Mouse (Mus musculus) heart, embryonic 13.5 days (tissue): Measurements from ENCODE around the gene Pard3b. TPM values are rescaled to one million over a fixed set of nuclear protein-coding genes. Genes with fewer than 3 reads are reported as not detected.

Experiments used
- ATAC-seq: fragments of 200-750 bp; cut with Nextera tagmentation; 2 replicates; pipeline ENCODE4 v1.8.0; 2017; ENCODE audit warnings: moderate TSS enrichment; ENCODE audit not compliant: insufficient number of reproducible peaks, low FRiP score, low TSS enrichment; ENCODE audit errors: extremely low read depth
- H3K27ac ChIP-seq: fragments of 300-500 bp; sonication (generic); replicated peaks from 2 replicates; pipeline ENCODE4 v1.5.1; 2015; ENCODE audit warnings: moderate library complexity, mild to moderate bottlenecking, inconsistent platforms
- H3K27me3 ChIP-seq: fragments of 300-500 bp; sonication (generic); replicated peaks from 2 replicates; pipeline ENCODE4 v1.6.1; 2015; ENCODE audit warnings: mild to moderate bottlenecking, inconsistent platforms
- H3K36me3 ChIP-seq: fragments of 300-500 bp; sonication (generic); 2 replicates; pipeline ENCODE4 v1.6.1; 2015; ENCODE audit warnings: mild to moderate bottlenecking, inconsistent platforms
- H3K4me1 ChIP-seq: fragments of 300-500 bp; sonication (generic); 2 replicates; pipeline ENCODE4 v1.6.1; 2015; ENCODE audit warnings: inconsistent platforms
- H3K4me2 ChIP-seq: fragments of 300-500 bp; sonication (generic); 2 replicates; pipeline ENCODE4 v1.6.1; 2015; ENCODE audit warnings: inconsistent platforms, mild to moderate bottlenecking, moderate library complexity
- H3K4me3 ChIP-seq: fragments of 300-500 bp; sonication (generic); 2 replicates; pipeline ENCODE4 v1.5.1; 2015; ENCODE audit warnings: moderate library complexity, mild to moderate bottlenecking, inconsistent platforms
- H3K9ac ChIP-seq: fragments of 300-500 bp; sonication (generic); 2 replicates; pipeline ENCODE4 v1.6.1; 2015; ENCODE audit warnings: inconsistent platforms, mild to moderate bottlenecking, moderate library complexity
- H3K9me3 ChIP-seq: fragments of 300-500 bp; sonication (generic); 2 replicates; pipeline ENCODE4 v1.6.1; 2016; ENCODE audit warnings: inconsistent platforms
- WGBS: fragments of 180-500 bp; shearing (Covaris S2); methylation state at CpG from one replicate; pipeline ENCODE4 v1.1.7; 2015; ENCODE audit warnings: mixed read lengths; 5-methylcytosine and 5-hydroxymethylcytosine counted together
- polyA plus RNA-seq: library from polyadenylated mRNA; unstranded; fragments of >200 nt; fragmentation: Nextera tagmentation; extraction: Ambion mirVana; gene quantifications from 2 replicates; pipeline ENCODE4 v1.2.1, GENCODE M21; 2015

Pard3b gene
- polyA plus RNA-seq, 1 experiment from 2014 or later = 11.8 TPM

DNA sequence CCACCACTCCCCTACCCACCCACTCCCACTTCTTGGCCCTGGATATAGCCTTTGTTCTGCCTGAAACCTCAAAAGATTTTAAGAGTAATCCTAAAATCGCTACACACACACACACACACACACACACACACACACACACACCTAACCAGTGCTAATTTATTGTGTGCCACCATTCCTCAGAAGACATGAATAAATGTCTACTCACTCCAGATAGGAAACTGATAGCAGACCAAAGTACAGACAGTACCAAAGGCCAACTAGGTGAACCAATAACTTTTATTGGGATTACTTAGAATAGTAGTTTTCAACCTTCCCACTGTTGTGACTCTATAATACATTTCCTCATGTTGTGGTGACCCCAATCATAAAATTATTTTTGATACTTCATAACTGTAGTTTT, 483.8 kb downstream of the Pard3b start:
- Histone ChIP-seq H3K36me3 (no peaks in the 10 kb centered on the region), H3K27me3 (no peaks in the 10 kb centered on the region), H3K4me2 (no peak overlapping the region), H3K27ac (no peak overlapping the region), H3K9me3 (no peaks in the 10 kb centered on the region), H3K9ac (no peak overlapping the region), H3K4me3 (no peak overlapping the region), H3K4me1 (no peaks in the 10 kb centered on the region)
- ATAC-seq = no peak
- WGBS = 96% methylated on average over 1 of the region's 1 CpGs

DNA sequence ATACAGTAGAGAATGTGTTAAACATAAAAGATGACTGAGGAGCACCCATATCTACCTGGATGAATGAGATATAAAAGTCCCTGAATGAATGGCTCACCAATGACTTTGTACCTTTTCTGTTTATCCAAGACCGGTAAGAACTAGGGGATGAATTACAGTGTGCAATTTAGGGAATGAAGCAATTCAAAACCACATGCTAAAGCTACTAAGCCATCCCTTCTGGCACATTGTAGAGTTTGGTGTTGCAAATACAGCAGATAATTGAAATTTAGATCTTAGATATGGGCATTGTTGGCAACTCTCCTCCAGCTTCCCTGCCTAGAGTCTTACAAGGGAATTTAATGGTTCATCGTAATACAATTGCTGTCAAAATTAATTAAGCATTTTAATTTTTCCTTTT, 490.6 kb downstream of the Pard3b start:
- no peaks in the 10 kb centered on the region for H3K9me3 ChIP-seq
- no peaks in the 10 kb centered on the region for H3K4me1 ChIP-seq
- H3K27me3 ChIP-seq = no peaks in the 10 kb centered on the region
- H3K27ac ChIP-seq = no peak overlapping the region
- H3K4me3 ChIP-seq = no peak overlapping the region
- 92% methylated on average over 2 of the region's 2 CpGs for WGBS
- H3K9ac ChIP-seq = no peak overlapping the region
- no peak for ATAC-seq
- no peaks in the 10 kb centered on the region for H3K36me3 ChIP-seq
- no peak overlapping the region for H3K4me2 ChIP-seq

DNA sequence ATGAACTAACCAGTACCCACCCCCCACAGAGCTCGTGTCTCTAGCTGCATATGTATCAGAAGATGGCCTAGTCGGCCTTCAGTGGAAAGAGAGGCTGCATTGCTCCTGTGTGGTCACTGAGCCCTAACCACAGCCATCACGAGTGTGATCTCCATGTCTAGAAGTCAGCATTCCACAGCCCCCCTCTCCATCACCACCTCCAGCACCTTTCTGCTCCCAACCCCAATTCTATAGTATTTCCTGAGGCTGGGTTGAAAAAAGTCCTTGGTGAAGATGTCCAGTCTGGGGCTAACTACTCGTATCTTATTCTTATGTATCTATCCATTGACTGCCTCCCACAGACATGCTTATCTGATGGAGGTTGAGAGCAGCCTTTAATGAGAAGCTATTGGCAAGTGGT, 509.5 kb downstream of the Pard3b start:
- no peak for ATAC-seq
- H3K4me2 ChIP-seq = no peak overlapping the region
- no peak overlapping the region for H3K4me3 ChIP-seq
- H3K27me3 ChIP-seq = no peaks in the 10 kb centered on the region
- H3K9ac ChIP-seq = no peak overlapping the region
- no peaks in the 10 kb centered on the region for H3K4me1 ChIP-seq
- H3K27ac ChIP-seq = no peak overlapping the region
- H3K36me3 ChIP-seq = no peaks in the 10 kb centered on the region
- WGBS = 71% methylated on average over 4 of the region's 4 CpGs
- H3K9me3 ChIP-seq = no peaks in the 10 kb centered on the region

DNA sequence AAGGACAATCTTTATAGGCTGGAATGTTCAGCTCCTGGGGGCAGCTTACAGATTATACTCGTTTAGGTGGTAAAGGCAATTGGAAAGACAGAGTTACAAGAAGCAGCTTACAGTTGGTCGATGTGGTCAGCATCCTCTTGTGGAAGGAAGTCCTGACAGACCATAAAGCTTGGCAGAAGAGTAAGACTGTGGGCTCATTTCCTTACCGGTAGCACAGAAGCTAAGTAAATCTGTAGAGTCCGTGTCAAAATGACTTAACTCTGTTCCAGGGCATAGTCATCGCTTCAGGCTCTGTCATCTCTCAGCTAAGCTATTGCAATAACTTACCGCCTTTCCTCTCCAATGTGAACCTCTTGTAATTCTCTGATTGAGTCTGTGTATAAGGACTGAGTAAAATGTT, 510.2 kb downstream of the Pard3b start:
- H3K4me1 ChIP-seq = no peaks in the 10 kb centered on the region
- no peak overlapping the region for H3K9ac ChIP-seq
- no peaks in the 10 kb centered on the region for H3K27me3 ChIP-seq
- no peak overlapping the region for H3K4me2 ChIP-seq
- ATAC-seq = no peak
- no peaks in the 10 kb centered on the region for H3K36me3 ChIP-seq
- no peak overlapping the region for H3K27ac ChIP-seq
- no peak overlapping the region for H3K4me3 ChIP-seq
- WGBS = 79% methylated on average over 6 of the region's 6 CpGs
- H3K9me3 ChIP-seq = no peaks in the 10 kb centered on the region

DNA sequence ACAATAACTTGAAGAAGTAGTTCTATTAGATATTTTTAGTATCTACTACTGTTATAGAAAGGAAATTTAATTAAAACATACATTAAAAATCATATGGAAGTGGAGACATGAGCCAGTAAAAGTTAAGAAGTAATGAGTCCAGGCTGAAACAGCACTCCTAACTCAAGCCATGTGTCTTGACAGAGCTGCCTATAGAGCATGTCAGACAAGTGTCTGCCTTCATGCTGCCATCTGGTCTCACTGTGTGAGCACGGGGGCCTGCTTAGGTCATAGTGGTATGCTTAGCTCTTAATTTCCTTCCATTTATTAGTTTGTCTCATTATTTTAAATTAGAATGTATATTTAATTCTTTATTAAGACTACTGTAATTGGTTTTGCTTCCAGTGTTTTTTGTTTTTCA, 517.3 kb downstream of the Pard3b start:
- H3K27ac ChIP-seq = no peak overlapping the region
- H3K27me3 ChIP-seq = no peaks in the 10 kb centered on the region
- no peak overlapping the region for H3K4me3 ChIP-seq
- no peak overlapping the region for H3K9ac ChIP-seq
- no peaks in the 10 kb centered on the region for H3K9me3 ChIP-seq
- no peak overlapping the region for H3K4me2 ChIP-seq
- no peaks in the 10 kb centered on the region for H3K36me3 ChIP-seq
- H3K4me1 ChIP-seq = peaks cover 6% of the 10 kb centered on the region; the same call in 1 of the 2 replicates
- WGBS = 56% methylated on average over 1 of the region's 1 CpGs
- no peak for ATAC-seq

DNA sequence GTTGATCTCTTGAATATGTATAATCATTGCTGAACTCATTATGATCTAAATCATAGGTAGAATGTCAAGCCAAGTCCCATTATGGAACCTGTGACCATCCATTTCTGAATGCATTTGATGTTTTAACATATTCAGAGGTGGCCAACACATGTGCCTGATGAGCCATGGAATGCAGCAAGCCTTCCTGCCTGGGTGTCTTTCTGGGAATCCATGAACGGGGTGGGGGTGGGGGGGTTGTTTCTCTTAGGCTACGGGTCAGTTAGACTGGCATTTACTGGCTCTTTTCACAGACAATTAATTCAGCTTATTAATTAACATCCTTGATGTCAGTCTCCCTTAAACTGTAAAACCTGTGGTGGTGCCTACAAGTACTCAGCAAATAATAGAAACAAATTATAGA, 521.0 kb downstream of the Pard3b start:
- no peak overlapping the region for H3K4me3 ChIP-seq
- 63% methylated on average over 2 of the region's 2 CpGs for WGBS
- no peak overlapping the region for H3K9ac ChIP-seq
- no peak overlapping the region for H3K27ac ChIP-seq
- H3K36me3 ChIP-seq = no peaks in the 10 kb centered on the region
- H3K4me2 ChIP-seq = no peak overlapping the region
- H3K4me1 ChIP-seq = peaks cover 6% of the 10 kb centered on the region; the same call in 1 of the 2 replicates
- H3K27me3 ChIP-seq = no peaks in the 10 kb centered on the region
- no peak for ATAC-seq
- no peaks in the 10 kb centered on the region for H3K9me3 ChIP-seq

DNA sequence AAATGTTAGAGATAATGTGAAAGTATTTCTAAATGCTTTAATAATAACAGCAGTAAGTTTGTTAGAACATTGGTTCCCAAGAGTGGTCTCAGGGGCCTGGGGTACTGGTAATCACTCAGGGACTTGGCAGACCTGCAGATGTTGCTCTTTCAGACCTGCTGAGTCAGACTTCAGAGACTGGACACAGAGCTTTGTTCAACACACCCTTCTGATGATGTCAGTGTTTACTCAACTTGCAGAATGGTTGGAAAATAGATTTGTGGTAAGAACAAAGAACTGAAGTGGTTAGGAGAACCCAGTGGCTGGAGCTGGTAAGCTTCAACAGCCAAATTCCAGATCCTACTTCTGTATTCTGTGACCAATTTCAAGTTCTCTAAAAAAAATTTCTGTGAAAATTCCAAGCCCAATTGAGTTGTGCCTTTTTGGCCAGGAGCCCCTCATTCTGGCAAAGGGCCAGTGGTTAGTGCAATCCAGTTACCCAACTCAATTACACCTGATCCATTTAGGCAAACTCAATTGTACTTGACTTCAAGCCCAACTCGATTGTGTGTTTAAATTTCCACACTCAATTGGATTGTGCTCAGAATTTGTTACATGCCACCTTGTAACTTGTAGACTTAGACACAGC, 536.5 kb downstream of the Pard3b start:
- Histone ChIP-seq H3K27me3 (no peaks in the 10 kb centered on the region), H3K27ac (no peak overlapping the region), H3K4me3 (no peak overlapping the region), H3K9ac (no peak overlapping the region), H3K36me3 (no peaks in the 10 kb centered on the region), H3K9me3 (no peaks in the 10 kb centered on the region), H3K4me1 (0 out of 2 replicates have a peak, but pooled peaks cover 2% of the 10 kb centered on the region), H3K4me2 (no peak overlapping the region)
- ATAC-seq = no peak
- WGBS = 75% methylated on average over 1 of the region's 1 CpGs

DNA sequence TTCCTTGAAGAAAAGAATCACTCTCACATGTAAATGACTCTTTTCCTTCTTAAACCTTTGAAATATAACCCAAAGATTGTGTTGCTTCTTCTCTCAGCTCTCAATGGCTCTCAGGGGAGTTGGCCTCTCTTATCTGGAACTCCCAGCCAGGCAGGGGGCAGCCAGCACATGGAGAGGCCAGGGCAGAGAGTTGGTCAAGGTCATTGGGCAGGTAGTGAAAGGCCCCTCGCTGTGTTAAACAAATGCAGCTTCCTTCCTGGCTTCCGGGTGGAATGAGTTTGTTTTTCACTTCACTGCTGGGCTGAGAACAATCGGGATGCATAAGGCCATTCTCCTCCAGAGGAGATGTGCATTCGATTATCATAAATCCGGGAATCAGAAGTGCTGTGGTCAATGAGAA, 543.0 kb downstream of the Pard3b start:
- WGBS = 11% methylated on average over 5 of the region's 5 CpGs
- no peak for ATAC-seq
- Histone ChIP-seq H3K4me2 (peak overlapping the region; percentile 25), H3K4me1 (peaks cover 19% of the 10 kb centered on the region), H3K36me3 (no peaks in the 10 kb centered on the region), H3K27ac (no peak overlapping the region), H3K9ac (no peak overlapping the region), H3K27me3 (no peaks in the 10 kb centered on the region), H3K9me3 (no peaks in the 10 kb centered on the region), H3K4me3 (no peak overlapping the region)

DNA sequence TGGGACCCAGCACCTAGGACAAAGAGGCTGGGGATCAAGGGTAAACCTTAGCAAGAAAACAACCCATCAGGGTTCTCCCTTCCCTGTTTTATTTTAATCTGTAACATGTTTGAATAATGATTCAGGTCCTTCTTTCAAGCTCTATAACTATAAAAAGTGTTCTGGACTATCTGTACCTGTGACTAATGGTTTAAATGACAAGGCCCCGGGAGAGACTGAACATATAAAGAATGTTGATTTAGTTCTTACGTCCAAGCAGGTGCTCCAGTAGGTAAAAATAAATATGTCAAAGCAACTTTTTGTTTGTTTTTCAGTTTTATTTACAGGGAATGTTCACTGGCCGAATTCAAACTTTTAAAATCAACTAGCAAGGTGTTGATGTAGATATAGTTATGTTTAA, 544.0 kb downstream of the Pard3b start:
- H3K4me1 ChIP-seq = peaks cover 19% of the 10 kb centered on the region
- H3K4me2 ChIP-seq = no peak overlapping the region
- 74% methylated on average over 3 of the region's 3 CpGs for WGBS
- ATAC-seq = no peak
- H3K9ac ChIP-seq = no peak overlapping the region
- H3K4me3 ChIP-seq = no peak overlapping the region
- no peaks in the 10 kb centered on the region for H3K9me3 ChIP-seq
- no peaks in the 10 kb centered on the region for H3K27me3 ChIP-seq
- H3K36me3 ChIP-seq = no peaks in the 10 kb centered on the region
- no peak overlapping the region for H3K27ac ChIP-seq

DNA sequence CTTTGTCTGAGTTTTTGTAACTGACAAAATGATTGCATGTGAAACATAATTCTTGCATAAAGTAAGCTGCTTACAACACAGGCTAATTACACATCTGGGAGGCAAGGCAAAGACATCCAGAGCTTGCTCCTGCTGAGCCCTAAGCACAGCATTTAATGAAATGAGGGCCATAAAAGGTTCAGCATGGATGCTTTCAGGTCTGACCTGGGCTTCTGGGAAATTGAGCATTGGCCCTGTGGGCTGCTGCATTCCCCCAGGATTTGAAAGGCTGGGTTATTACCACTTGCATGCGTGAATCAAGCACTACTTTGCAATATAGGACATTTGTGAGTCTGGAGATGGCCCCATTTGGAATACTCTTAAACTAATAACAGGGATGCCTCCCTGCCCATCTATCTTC, 552.2 kb downstream of the Pard3b start:
- no peak for ATAC-seq
- H3K36me3 ChIP-seq = no peaks in the 10 kb centered on the region
- H3K9ac ChIP-seq = no peak overlapping the region
- H3K9me3 ChIP-seq = no peaks in the 10 kb centered on the region
- no peaks in the 10 kb centered on the region for H3K27me3 ChIP-seq
- WGBS = 71% methylated on average over 1 of the region's 1 CpGs
- no peaks in the 10 kb centered on the region for H3K4me1 ChIP-seq
- H3K27ac ChIP-seq = no peak overlapping the region
- H3K4me3 ChIP-seq = no peak overlapping the region
- no peak overlapping the region for H3K4me2 ChIP-seq

DNA sequence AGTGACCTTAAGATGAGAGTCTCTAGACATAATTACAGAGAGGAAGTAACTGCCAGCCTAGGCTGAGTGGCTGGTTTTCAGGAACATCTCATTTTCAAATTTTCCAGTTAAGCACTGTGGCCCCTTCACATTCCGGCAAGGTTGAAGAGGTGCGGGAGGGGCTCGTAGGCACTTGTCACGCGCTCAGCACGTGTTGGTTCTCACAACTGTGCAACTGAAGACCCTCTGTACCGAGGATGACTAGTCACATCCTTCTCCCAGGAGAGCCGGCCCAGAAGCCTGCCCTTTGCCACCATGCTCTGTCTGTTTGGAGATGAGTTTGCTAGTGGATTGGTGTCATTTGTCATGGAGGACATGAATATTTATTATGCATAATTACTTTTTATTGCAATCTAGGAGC, 558.9 kb downstream of the Pard3b start:
- 66% methylated on average over 8 of the region's 8 CpGs for WGBS
- Histone ChIP-seq H3K9ac (no peak overlapping the region), H3K27me3 (no peaks in the 10 kb centered on the region), H3K4me3 (no peak overlapping the region), H3K36me3 (no peaks in the 10 kb centered on the region), H3K4me1 (no peaks in the 10 kb centered on the region), H3K9me3 (no peaks in the 10 kb centered on the region), H3K27ac (no peak overlapping the region), H3K4me2 (no peak overlapping the region)
- no peak for ATAC-seq

DNA sequence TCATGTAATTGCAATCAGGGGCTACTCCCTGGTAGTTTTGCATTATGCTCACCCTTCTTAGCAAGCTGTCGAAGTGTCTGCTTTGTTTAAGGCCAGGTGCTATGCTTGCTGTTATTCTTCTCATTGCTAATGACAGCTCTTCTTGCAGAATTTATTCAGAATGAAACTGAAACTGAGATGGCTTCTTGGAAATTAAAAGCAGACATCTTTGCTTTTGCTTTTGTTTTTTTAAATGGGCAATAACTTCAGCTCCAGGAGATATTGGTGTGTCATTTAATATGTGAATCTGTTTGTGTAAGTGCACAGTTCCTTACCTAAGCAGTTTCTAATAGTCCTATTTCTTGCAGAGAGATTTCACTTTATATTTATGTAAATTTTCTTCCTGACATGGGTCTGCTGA, 562.3 kb downstream of the Pard3b start:
- no peak overlapping the region for H3K27ac ChIP-seq
- no peaks in the 10 kb centered on the region for H3K36me3 ChIP-seq
- H3K9me3 ChIP-seq = no peaks in the 10 kb centered on the region
- H3K27me3 ChIP-seq = no peaks in the 10 kb centered on the region
- no peaks in the 10 kb centered on the region for H3K4me1 ChIP-seq
- H3K9ac ChIP-seq = no peak overlapping the region
- H3K4me2 ChIP-seq = no peak overlapping the region
- H3K4me3 ChIP-seq = no peak overlapping the region
- ATAC-seq = no peak
- 77% methylated on average over 1 of the region's 1 CpGs for WGBS
